Mouse (Mus musculus) heart, adult 8-10 months (tissue): ENCODE results near the gene Cryba2. TPM values are rescaled to one million over a fixed set of nuclear protein-coding genes. Genes with fewer than 3 reads are reported as not detected.

Experiments used
- DNase-seq: peaks from one replicate; pipeline ENCODE4 v3.0.0; 2022; ENCODE audit warnings: low spot score
- total RNA-seq, 4 experiments: library from RNA; stranded (reverse); gene quantifications; 2 replicates each; pipeline ENCODE4 v1.2.4; 2022

Gene Cryba2
- total RNA-seq, 4 experiments from 2014 or later = not detected

- DNase-seq = no peak
These were observed 8.5 kb downstream of the Cryba2 start for GRCm38 (mm10) chr1:74884196-74885141.

GRCm38 (mm10) chr1:74883441-74883840 lies 9.5 kb downstream of the Cryba2 start:
- DNase-seq = no peak

- no peak for DNase-seq
These were observed 10.1 kb downstream of the Cryba2 start for GRCm38 (mm10) chr1:74882828-74883227.

DNA sequence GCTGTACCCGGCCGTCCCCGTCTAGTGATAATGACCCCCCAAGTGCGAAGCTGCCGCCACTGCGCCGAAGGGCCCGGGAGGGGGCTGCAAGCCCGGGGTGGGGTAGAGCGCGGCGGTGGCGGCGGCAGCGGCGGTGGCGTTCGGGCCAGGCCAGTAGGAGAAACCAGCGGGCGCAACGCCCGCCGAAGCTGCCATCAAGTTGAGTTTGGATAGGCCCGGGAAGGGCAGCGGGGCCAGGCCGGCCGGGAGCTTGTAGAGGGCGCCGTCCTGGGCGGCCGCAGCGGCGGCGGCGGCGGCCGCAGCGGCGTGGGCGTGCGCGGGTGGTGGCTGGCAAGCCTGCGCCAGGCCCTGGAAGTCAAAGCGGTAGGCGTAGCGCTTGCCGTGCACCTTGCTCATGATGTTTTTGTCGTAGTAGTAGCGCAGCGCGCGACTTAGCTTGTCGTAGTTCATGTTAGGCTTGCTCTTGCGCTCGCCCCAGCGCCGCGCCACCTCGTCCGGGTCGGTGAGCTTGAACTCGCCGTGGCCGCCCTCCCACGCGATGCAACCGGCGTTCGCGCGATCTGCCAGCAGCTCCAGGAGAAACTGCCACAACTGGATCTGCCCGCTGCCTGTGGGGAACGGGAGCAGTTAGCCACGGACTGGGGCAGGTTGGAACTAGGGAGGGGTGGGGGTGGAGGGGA lies 10.7 kb downstream of the Cryba2 start:
- no peak for DNase-seq

GRCm38 (mm10) chr1:74880785-74881360 lies 12.1 kb downstream of the Cryba2 start:
- DNase-seq = peak; percentile 59

DNA sequence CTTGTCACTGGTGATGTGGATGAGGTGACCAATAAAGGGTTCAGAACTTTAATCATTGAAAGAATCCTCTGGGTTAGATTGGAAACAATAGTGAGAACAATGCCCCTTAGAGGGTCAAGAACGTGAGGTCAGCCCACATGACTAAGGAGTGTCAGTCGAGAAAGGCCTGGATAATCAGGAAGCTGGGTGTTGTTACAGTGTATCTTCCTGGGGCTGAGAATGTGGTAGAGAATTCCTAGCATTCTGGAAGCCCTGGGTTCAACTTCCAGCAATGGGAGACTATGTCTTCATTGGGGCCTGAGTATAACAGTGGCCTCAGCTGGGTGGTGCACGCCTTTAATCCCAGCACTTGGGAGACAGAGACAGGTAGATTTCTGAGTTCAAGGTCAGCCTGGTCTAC lies 15.7 kb downstream of the Cryba2 start:
- no peak for DNase-seq

DNA sequence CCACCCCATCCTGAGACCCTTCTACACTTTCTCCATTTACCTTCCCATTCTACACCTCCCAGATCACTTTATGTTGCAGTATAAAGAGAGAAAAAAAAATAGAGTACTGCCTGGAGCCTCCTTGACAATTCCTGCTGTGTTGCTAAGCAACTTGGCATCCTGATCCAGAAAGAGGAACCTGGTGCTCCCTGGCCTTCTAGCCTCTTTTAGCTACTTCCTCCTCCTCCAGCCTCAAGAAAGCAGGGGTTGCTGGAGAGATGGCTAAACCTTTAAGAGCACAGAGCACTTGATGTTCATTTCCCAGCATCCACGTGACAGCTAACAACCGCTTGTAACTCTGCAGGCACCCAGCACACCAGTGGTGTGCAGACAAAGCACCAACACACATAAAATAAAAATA lies 20.7 kb downstream of the Cryba2 start:
- no peak for DNase-seq

DNA sequence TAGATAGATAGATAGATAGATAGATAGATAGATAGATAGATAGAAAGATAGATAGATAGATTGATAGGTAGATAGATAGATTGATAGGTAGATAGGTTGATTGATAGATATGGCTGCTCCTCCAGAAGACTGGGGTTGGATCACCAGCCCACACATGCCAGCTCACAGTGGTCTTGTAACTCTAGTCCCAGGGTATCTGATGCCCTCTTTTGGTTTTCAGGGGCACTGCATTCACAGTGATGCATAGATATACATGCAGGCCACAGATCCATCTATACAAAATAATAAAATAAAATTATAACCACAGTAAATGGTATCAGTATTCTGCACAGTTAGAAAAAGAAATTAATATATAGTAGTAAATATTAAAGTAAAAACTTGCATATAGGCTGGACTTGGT lies 31.2 kb downstream of the Cryba2 start:
- DNase-seq = no peak

GRCm38 (mm10) chr1:74859223-74859984 lies 33.5 kb downstream of the Cryba2 start:
- no peak for DNase-seq

- no peak for DNase-seq
These were observed 34.1 kb downstream of the Cryba2 start for GRCm38 (mm10) chr1:74858805-74859204.

GRCm38 (mm10) chr1:74858171-74858719 lies 34.7 kb downstream of the Cryba2 start:
- DNase-seq = peak; percentile 10

DNA sequence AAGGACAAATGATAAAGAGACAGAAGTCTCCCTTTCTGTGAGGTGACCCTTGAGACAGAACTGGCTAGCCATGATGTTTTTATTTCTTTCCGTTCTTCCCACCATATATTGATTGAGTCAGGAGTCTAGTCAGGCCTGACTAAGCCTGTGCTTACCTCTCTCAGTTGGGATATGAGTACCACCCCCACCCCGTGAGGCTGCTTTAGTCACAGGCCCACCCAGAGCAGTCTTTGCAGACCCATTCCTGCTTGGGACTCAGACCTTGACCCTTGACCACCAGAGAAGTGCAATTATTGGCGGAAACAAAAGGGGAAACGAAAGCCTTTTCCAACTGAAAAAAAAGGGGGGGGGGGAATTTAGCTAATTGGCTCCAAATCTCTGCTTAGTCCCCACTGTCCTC lies 35.3 kb downstream of the Cryba2 start:
- no peak for DNase-seq

- DNase-seq = no peak
These were observed 35.7 kb downstream of the Cryba2 start for GRCm38 (mm10) chr1:74857201-74857600.

- DNase-seq = no peak
These were observed 36.2 kb downstream of the Cryba2 start for GRCm38 (mm10) chr1:74856791-74857190.

DNA sequence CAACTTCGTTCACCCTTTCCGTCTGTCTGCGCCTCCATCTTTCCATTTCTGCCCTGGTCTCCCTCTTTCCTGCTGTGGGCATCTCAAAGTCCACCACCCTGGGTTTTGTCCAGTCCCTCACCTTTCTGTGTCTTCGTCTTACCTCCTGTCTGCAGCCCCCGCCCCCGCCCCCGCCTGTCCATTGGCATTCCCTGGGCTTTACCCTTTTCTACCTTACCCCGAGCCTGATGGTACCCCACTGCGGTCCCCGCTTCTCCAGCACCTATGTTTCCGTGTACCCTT lies 36.6 kb downstream of the Cryba2 start:
- no peak for DNase-seq

DNA sequence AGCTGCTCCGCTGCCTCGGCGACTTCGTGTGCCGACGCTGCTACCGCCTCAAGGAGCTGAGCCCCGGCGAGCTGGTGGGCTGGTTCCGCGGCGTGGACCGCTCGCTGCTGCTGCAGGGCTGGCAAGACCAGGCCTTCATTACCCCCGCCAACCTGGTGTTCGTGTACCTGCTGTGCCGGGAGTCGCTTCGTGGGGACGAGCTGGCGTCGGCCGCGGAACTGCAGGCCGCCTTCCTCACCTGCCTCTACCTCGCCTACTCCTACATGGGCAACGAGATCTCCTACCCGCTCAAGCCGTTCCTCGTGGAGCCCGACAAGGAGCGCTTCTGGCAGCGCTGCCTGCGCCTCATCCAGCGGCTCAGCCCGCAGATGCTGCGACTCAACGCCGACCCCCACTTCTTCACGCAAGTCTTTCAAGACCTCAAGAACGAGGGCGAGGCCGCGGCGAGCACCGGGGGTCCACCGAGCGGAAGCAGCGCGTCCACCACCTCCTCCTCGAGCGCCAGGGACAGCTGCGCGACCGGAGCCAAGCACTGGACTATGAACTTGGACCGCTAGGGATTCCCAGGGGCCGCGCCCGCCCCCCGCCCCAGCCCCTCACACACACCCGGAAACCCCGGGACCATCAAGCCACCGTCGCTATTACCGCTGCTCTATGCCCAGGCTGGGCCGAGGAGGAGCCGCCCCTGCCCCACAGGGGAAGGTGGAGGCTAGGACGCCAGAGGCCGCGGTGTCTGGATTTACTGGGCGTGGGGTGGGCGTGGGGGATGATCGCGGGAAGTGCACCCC lies 37.1 kb downstream of the Cryba2 start:
- no peak for DNase-seq

DNA sequence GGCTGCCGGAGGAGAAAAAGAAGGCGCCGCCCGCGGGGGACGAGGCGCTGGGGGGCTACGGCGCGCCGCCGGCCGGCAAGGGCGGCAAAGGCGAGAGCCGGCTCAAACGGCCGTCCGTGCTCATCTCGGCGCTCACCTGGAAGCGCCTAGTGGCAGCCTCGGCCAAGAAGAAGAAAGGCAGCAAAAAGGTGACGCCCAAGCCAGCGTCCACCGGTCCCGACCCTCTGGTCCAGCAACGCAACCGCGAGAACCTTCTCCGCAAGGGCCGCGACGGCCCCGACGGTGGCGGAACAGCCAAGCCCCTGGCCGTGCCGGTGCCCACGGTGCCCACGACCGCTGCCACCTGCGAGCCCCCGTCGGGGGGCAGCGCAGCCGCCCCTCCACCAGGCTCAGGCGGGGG lies 37.8 kb downstream of the Cryba2 start:
- DNase-seq = no peak

- DNase-seq = peak; percentile 83
These were observed 38.5 kb downstream of the Cryba2 start, which contains the start of gene Cdk5r2 for GRCm38 (mm10) chr1:74854306-74855056. Gene Cdk5r2 (plus strand): TSS chr1:74854934.

DNA sequence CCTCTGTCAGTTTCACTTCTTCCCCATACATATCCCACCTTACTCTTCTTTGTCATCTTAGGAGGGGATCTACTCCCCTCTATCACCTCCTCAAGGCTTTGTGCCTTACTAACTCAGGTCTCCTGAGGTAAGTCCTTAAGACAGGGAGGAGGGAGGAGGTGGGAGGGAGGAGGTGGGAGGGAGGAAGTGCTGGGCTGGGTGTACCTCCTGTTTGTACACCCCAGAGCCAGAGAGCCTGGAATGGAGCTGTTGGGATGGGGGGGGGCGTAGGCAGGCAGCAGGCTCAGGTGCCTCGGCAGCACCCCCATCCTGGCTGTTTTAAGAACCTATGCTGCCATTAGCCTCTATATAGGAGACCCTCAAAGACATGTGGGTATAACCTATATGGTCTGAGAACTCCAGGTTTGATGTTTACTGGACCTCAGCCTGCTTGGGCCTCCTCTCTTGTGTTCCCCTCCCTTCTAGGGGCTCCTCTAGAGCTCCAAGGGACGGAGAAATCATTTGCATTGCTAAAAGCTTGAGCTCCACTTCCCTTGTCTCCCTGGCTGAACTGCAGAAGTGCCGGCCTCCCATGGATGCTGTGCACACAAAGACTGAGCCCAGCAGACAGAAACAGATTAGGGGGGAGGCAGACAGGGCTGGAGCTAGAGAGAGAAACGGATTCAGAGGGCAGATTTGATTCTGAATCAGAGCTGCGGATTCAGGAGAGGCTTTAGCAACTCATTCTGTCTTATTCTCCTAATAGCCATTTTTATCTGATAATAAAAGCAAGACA lies 41.8 kb downstream of the Cryba2 start:
- no peak for DNase-seq
